Mouse (Mus musculus) liver, adult 2 months (tissue): Measurements from ENCODE around the gene Lonp2. TPM values are rescaled to one million over a fixed set of nuclear protein-coding genes. Genes with fewer than 3 reads are reported as not detected.
A peak's percentile ranks its signal among the peaks of the same experiment; 100 is the strongest.

Source experiments
- DNase-seq: peaks from one replicate; pipeline ENCODE4 v3.0.0-alpha.2; 2011; ENCODE audit warnings: low read depth, low spot score; ENCODE audit errors: extremely low read depth
- H3K27ac ChIP-seq: fragments of 200-500 bp; replicated peaks from 2 replicates; pipeline ENCODE4 v1.5.1; 2012; ENCODE audit warnings: low read depth, mild to moderate bottlenecking, control low read depth, inconsistent platforms, low read length; ENCODE audit not compliant: insufficient read depth
- H3K27me3 ChIP-seq: fragments of 200-500 bp; 2 replicates; pipeline ENCODE4 v1.6.1; 2012; ENCODE audit warnings: mild to moderate bottlenecking, moderate library complexity, low read length, inconsistent platforms; ENCODE audit not compliant: control insufficient read depth, insufficient read depth
- H3K36me3 ChIP-seq: fragments of 200-500 bp; 2 replicates; pipeline ENCODE4 v1.6.1; 2012; ENCODE audit warnings: low read length, inconsistent platforms; ENCODE audit not compliant: control insufficient read depth, insufficient read depth
- H3K4me1 ChIP-seq: fragments of 200-500 bp; 2 replicates; pipeline ENCODE4 v1.6.1; 2011; ENCODE audit warnings: low read length; ENCODE audit not compliant: control insufficient read depth, insufficient read depth
- H3K4me3 ChIP-seq: fragments of 200-500 bp; 2 replicates; pipeline ENCODE4 v1.5.1; 2011; ENCODE audit warnings: low read depth, mild to moderate bottlenecking, control low read depth, low read length, moderate library complexity; ENCODE audit not compliant: insufficient read depth
- H3K79me2 ChIP-seq: fragments of 200-500 bp; 2 replicates; pipeline ENCODE4 v1.6.1; 2012; ENCODE audit warnings: inconsistent platforms, mild to moderate bottlenecking, low read length, moderate library complexity; ENCODE audit not compliant: control insufficient read depth, insufficient read depth
- H3K9ac ChIP-seq: fragments of 200-500 bp; 2 replicates; pipeline ENCODE4 v1.6.1; 2012; ENCODE audit warnings: low read depth, mild to moderate bottlenecking, control low read depth, inconsistent platforms, low read length
- CTCF ChIP-seq: fragments of 200-500 bp; IDR thresholded peaks from 2 replicates; pipeline ENCODE4 v1.5.1; 2011; ENCODE audit warnings: low read depth, low read length, control low read depth
- POLR2A ChIP-seq: fragments of 200-500 bp; IDR thresholded peaks from 2 replicates; pipeline ENCODE4 v1.6.1; 2011; ENCODE audit warnings: low read length, control low read depth; ENCODE audit not compliant: insufficient read depth; ENCODE audit errors: extremely low read depth
- WGBS: fragments of 180-500 bp; shearing (Covaris S2); methylation state at CpG from one replicate; pipeline ENCODE4 v1.1.7; 2018; 5-methylcytosine and 5-hydroxymethylcytosine counted together
- polyA plus RNA-seq: library from polyadenylated mRNA; depleted of rRNA; stranded (reverse); fragments of >200 nt; gene quantifications from 2 replicates; pipeline ENCODE4 v1.2.3, GENCODE M21; 2012; rRNA removed
- total RNA-seq: library from RNA; depleted of rRNA; stranded (reverse); fragments of >200 nt; gene quantifications from 2 replicates; pipeline ENCODE4 v1.2.3, GENCODE M21; 2014; rRNA removed

Lonp2 gene
- total and polyA plus RNA-seq, 2 experiments: 299 to 308 TPM

DNA sequence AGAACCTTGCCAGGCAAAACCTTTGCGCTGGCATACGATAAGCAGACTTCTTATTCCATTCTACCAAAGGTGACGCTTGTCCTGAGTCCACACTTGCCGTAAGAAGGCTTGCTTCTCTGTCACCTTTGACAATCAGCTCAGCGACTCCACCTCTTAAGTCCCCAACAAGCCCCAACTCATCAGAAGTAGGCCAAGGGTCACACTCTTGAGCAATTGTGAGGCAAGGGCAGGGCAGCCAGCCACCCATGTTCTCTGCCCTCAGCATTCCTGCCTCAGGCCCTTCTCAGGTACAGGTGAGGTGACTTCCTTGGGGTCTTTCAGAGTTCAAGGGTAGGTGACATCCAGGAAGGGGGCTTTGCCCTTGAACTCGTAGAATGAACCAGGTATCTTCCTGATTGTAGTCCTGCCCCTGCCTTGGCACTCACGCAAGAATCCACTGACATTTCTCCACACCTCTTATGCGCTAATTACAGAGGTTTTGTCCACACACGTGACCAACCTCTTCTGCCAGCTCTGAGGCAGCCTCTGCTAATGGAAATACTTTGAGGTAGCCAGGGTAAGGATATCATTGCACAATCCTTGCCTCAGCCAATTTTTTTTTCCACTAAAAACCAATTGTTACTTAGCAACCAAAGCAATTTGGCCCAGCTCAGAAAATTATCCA is 142.8 kb downstream of the Lonp2 start:
- H3K9ac ChIP-seq: no peak overlapping the region
- TF ChIP-seq POLR2A: no peak
- TF ChIP-seq CTCF: no peak
- H3K4me3 ChIP-seq: no peak overlapping the region
- no peaks in the 10 kb centered on the region for H3K27me3 ChIP-seq
- WGBS: 39% methylated on average over 9 of the region's 9 CpGs
- H3K79me2 ChIP-seq: no peaks in the 10 kb centered on the region
- H3K36me3 ChIP-seq: no peaks in the 10 kb centered on the region
- DNase-seq: peak; percentile 95
- H3K4me1 ChIP-seq: peaks cover 9% of the 10 kb centered on the region; the same call in 1 of the 2 replicates
- H3K27ac ChIP-seq: peak overlapping the region; percentile 10; the same call in 1 of the 2 replicates

DNA sequence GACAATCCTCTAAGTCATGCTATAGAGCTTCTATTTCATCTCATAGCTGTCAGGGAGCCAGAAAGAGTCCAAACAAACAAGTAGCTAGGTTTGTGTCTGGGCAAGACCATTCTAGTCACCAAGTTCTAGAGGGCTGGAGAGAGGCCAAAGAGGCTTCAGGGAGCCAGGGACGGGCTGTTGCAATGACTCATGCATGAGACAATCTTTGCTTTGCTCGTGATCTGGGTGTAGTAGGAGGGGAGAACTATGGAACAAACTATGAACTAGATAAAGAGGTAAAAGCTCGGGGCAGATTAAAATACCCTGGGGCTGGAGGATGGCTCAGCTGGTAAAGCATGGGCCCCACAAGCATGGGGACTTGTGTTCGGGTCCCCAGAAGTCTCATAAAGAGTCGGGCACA is 144.7 kb downstream of the Lonp2 start:
- Histone ChIP-seq H3K4me1 (peaks cover 5% of the 10 kb centered on the region; the same call in 1 of the 2 replicates), H3K9ac (no peak overlapping the region), H3K36me3 (no peaks in the 10 kb centered on the region), H3K27me3 (0 out of 2 replicates have a peak, but pooled peaks cover 2% of the 10 kb centered on the region), H3K79me2 (no peaks in the 10 kb centered on the region), H3K4me3 (no peak overlapping the region), H3K27ac (no peak overlapping the region)
- 42% methylated on average over 5 of the region's 5 CpGs for WGBS
- TF ChIP-seq CTCF: no peak
- TF ChIP-seq POLR2A: no peak
- DNase-seq: peak; percentile 73

DNA sequence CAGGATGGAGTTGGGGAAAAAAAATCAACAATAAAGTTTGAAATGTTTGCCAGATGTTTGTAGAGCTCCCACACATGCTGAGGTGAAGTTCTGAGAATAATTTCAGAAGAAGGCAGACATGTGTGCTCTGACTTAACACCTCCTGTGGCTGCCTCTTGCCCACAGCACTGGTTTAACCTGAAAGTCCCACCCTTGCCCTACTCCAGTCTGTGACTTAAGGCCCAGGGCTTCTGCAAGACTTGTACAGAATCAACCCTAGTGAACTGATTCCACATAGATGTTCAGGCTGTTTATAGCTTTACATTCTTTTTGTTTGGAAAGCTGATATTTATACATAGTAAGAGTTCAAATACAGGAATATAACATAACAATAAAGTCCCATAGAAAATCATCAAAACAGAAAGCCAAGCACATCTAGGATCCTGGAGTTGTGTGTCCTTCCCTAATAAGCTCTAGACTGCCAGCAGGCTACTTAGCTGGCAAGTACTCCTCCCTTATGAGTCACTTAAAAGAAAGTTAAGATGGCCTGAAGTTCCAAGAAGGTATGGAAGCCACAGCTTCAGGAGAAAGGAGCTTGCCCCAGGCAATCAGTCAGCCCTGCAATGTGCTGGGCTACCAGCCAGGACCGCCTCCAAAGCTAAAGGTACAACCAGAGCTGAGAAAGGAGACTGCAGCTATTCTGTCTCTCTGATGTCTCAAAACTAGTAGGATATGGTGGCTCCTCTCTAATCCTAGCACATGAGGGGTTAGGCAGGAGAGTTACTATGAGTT is 146.3 kb downstream of the Lonp2 start:
- Histone ChIP-seq H3K36me3 (no peaks in the 10 kb centered on the region), H3K4me1 (peaks cover 5% of the 10 kb centered on the region; the same call in 1 of the 2 replicates), H3K4me3 (no peak overlapping the region), H3K27me3 (0 out of 2 replicates have a peak, but pooled peaks cover 2% of the 10 kb centered on the region), H3K27ac (no peak overlapping the region), H3K79me2 (no peaks in the 10 kb centered on the region), H3K9ac (no peak overlapping the region)
- TF ChIP-seq CTCF (no peak), POLR2A (no peak)
- WGBS: 72% methylated on average over 1 of the region's 1 CpGs
- no peak for DNase-seq

Other genes with a start within 250 kb of the Lonp2 start
- 0.18 and 0.81 TPM in 2 replicates for gene Abcc12, start 43.4 kb upstream of the Lonp2 start, total RNA-seq
- gene Abcc12, start 43.4 kb upstream of the Lonp2 start, polyA plus RNA-seq: 0.21 TPM in 1 of 2 replicates, not detected in the other
- 0.20 TPM in 1 of 2 replicates, not detected in the other for gene Gm10638, start 121.7 kb downstream of the Lonp2 start, total RNA-seq
- gene Gm10638, start 121.7 kb downstream of the Lonp2 start, polyA plus RNA-seq: 0.16 and 0.17 TPM in 2 replicates
- 7.1 and 7.9 TPM in 2 replicates for gene Siah1a, start 121.9 kb downstream of the Lonp2 start, total RNA-seq
- gene Siah1a, start 121.9 kb downstream of the Lonp2 start, polyA plus RNA-seq: 6.0 and 6.4 TPM in 2 replicates